Mouse (Mus musculus): ENCODE data around the gene Ncstn.

Gene Ncstn

GRCm38 (mm10) chr1:172082101-172082898, at the start of gene Ncstn, which contains the start of gene Copa:
Ncstn (minus strand) TSS chr1:172082795.
Copa (plus strand) TSS chr1:172082529.
- peak; percentile 83 for DNase-seq (ENCODE audit: low spot score)

GRCm38 (mm10) chr1:172132319-172132718, 49.7 kb upstream of the Ncstn start:
- no peak for DNase-seq (ENCODE audit: low spot score)

GRCm38 (mm10) chr1:172129780-172130179, 47.2 kb upstream of the Ncstn start:
- DNase-seq (ENCODE audit: low spot score) = no peak

GRCm38 (mm10) chr1:172129108-172129507, 46.5 kb upstream of the Ncstn start:
- no peak for DNase-seq (ENCODE audit: low spot score)

GRCm38 (mm10) chr1:172128563-172128962, 46.0 kb upstream of the Ncstn start:
- DNase-seq (ENCODE audit: low spot score) = no peak

GRCm38 (mm10) chr1:172127487-172127886, 44.9 kb upstream of the Ncstn start:
- DNase-seq (ENCODE audit: low spot score) = no peak

GRCm38 (mm10) chr1:172126376-172127347, 44.1 kb upstream of the Ncstn start, which contains the start of gene Pex19:
Pex19 (plus strand) TSS chr1:172126755.
- peak; percentile 58 for DNase-seq (ENCODE audit: low spot score)

- no peak for DNase-seq (ENCODE audit: low spot score)
Observed at GRCm38 (mm10) chr1:172124572-172124971, 42.0 kb upstream of the Ncstn start.

GRCm38 (mm10) chr1:172122671-172123070, 40.1 kb upstream of the Ncstn start:
- DNase-seq (ENCODE audit: low spot score) = no peak

GRCm38 (mm10) chr1:172119720-172120119, 37.1 kb upstream of the Ncstn start:
- DNase-seq (ENCODE audit: low spot score) = no peak

- no peak for DNase-seq (ENCODE audit: low spot score)
Observed at GRCm38 (mm10) chr1:172119100-172119499, 36.5 kb upstream of the Ncstn start.

- DNase-seq (ENCODE audit: low spot score) = no peak
Observed at GRCm38 (mm10) chr1:172116948-172117347, 34.4 kb upstream of the Ncstn start.

- no peak for DNase-seq (ENCODE audit: low spot score)
Observed at GRCm38 (mm10) chr1:172107777-172108477, 25.3 kb upstream of the Ncstn start.

- no peak for DNase-seq (ENCODE audit: low spot score)
Observed at GRCm38 (mm10) chr1:172105101-172105500, 22.5 kb upstream of the Ncstn start.

GRCm38 (mm10) chr1:172103619-172104018, 21.0 kb upstream of the Ncstn start:
- no peak for DNase-seq (ENCODE audit: low spot score)

GRCm38 (mm10) chr1:172099325-172100033, 16.9 kb upstream of the Ncstn start:
- no peak for DNase-seq (ENCODE audit: low spot score)

GRCm38 (mm10) chr1:172095202-172095601, 12.6 kb upstream of the Ncstn start:
- no peak for DNase-seq (ENCODE audit: low spot score)

- DNase-seq (ENCODE audit: low spot score) = no peak
Observed at GRCm38 (mm10) chr1:172094295-172094694, 11.7 kb upstream of the Ncstn start.

GRCm38 (mm10) chr1:172093522-172093921, 10.9 kb upstream of the Ncstn start:
- DNase-seq (ENCODE audit: low spot score) = no peak

GRCm38 (mm10) chr1:172082899-172083445, 377 bp upstream of the Ncstn start:
- no peak for DNase-seq (ENCODE audit: low spot score)

- DNase-seq (ENCODE audit: low spot score) = no peak
Observed at GRCm38 (mm10) chr1:172077981-172078380, 4.6 kb downstream of the Ncstn start.

All from left cerebral cortex, adult 11 months (tissue).